Mouse (Mus musculus) common myeloid progenitor, adult 5-6 weeks (primary cell): ENCODE results near the gene Fkbp10. TPM values are rescaled to one million over a fixed set of nuclear protein-coding genes. Genes with fewer than 3 reads are reported as not detected.

Experiments used
- ATAC-seq: replicated peaks from 2 replicates; pipeline ENCODE4 v1.8.0; 2016; ENCODE audit warnings: low read depth, mild to moderate bottlenecking, moderate TSS enrichment, inconsistent platforms; ENCODE audit not compliant: poor library complexity, severe bottlenecking
- total RNA-seq: library from RNA; stranded (forward); fragments of 200-1000, 187-1606 nt; gene quantifications from 2 replicates; pipeline ENCODE4 v1.2.3, GENCODE M21; 2017

Fkbp10 gene
- total RNA-seq, 1 experiment from 2014 or later: not detected

DNA sequence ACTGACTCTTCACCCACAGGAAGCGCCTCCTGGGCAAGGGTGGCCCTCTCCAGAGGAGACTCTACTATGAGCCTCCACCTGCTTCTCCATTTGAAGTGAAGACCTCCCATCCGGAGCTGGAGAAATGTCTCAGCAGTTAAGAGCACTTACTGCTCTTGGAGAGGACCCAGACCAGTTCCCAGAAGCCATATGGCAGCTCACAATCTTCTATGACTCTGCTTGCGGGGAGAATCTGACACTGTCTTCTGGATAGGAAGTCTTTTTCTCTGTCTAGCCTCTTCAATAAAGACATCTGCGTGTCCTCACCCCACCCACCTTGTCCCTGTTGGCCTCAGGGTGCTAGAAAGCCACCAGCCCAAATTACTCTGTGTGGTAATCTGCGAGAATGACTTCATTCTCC, 22.5 kb upstream of the Fkbp10 start:
- ATAC-seq: no peak

DNA sequence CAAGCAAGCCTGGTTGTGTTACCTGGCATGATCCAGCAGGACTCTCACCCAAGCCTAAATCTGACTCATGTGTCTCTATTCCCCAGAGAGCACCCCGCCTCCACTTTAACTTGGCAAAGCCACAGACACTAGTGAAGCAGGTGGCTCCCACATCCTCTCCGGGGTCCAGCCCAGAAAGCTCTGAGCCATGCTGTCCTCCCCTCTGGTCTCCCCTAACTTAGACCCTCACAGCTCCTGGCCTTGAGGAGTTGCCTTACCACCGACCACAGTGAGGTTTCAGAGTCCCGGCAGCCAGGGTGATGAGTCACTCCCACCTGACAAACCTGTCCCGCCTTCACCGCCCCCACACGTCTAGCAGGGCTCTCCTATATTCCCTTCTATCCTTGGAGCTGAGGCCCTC, 21.8 kb upstream of the Fkbp10 start:
- no peak for ATAC-seq

DNA sequence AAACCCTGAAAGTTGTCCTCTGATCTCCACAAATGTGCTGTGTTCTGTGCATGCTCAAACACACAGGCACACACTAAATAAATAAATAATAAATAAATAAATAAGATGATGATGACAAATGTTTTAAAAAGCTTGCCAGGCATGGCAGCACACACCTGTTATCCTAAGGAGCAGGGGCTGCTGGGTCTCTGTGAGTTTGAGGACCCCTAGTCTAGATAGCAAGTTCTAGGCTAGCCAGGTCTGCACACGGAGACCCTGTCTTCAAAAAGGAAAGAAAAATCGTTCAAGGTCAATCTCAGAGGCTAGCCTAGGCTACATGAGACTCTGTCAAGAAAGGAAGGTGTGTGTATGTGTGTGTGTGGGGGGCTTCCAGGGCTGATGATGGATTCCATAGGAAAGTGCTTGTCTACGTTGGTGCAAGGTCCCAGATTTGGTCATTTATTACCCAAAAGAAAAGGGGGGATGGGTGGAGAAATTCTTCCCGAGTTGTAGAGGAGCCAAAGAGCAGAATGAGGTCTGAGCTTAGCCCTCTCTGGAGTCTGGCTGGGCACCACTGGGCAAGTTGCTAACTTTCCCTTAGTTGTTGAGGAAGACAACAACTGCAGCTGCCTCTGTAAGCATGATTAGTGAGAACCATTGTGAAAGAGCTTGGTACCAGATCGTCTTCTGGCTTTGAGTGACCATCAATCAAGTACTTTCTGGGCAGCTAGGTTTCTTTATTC, 21.0 kb upstream of the Fkbp10 start:
- no peak for ATAC-seq

DNA sequence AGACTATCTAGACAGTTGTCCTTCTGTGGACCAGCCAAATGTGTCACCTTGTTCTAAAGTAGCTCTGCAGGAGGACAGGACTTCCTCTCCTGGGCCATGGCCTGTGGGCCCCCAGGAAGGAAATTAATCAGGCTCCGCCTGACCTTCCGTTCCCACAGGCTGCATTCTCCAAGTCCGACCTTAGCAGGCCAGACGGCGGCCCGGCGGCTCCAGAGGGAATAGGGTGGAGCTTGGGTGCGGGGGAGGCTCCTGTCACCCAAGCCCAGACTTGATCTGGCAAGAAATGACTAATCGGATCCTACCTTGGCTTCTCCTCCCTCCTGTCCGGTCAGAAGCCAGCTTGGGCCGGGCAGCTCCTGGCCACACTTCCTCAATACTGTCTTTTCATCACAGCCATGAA, 20.3 kb upstream of the Fkbp10 start:
- no peak for ATAC-seq

DNA sequence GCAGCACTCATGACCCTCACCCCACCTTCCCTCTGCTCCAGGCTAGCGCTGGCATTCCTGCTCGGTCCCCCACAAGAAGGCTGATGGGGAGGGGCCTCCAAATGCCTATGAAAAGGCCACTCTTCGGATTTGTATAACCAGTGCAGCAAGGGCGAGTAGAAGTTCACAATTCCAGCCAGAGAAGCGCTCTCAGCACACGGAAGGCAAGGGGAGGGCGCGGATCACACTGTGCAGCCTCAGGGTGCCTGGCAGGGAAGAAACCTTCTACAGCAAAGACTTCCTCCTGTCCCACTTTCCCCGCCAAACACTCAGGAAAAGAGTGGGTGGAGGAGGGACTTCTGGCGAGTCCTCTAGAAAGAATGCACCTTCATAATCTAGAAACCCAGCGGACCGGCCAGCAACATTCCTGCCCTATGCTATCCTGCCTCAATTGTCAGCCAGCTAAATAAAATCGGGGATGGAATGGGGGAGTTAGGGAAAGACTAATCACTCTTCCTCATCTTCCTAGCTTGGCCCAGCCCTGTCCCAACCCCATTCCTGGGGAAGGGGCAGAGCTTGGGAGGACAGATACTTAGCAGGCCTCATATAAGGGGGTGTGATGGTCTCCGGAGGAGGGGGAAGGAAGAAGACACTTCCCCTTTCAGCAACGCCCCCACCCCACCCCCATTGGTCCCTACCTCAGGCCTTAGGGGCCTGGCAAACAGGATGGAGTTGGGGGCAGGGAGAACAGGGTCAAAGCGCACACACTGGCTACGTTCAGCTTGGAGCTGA, 19.5 kb upstream of the Fkbp10 start:
- no peak for ATAC-seq

DNA sequence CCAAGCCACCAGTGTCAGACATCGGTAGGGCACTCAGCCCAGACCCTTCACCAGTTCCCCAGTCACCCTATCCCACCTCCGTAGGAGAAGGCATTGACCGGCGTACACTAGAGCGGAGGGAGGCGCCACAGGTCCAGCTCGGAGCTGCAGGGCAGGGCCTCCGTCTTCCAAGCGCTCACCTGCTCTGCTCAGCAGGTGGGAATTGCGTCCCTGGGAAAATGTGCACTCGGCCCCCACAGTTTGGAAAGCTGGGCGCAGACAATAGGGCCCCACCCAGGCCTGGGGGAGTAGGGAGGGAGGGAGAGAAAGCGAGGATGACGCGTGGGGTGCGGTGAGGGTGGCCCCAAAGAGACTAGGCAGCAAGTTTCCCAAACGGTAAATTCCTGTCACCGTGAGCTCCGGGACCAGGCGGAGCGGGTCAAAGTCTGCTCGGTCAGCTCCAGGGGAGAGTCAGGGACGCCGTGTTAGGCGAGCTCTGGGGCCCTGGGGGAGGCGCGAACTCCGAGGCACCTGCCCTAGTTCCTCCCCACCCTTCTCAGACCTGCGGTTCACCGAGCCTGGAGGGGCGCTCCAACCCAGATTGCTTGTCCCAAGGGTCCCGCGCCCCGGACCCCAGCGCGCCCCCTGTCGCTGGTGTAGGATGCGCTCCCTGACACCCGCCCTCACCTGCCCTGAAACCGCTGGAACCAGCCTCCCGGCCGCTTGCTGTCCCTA, 18.5 kb upstream of the Fkbp10 start:
- ATAC-seq: 0 out of 2 replicates have a peak, but pooled peaks have one; percentile 8

DNA sequence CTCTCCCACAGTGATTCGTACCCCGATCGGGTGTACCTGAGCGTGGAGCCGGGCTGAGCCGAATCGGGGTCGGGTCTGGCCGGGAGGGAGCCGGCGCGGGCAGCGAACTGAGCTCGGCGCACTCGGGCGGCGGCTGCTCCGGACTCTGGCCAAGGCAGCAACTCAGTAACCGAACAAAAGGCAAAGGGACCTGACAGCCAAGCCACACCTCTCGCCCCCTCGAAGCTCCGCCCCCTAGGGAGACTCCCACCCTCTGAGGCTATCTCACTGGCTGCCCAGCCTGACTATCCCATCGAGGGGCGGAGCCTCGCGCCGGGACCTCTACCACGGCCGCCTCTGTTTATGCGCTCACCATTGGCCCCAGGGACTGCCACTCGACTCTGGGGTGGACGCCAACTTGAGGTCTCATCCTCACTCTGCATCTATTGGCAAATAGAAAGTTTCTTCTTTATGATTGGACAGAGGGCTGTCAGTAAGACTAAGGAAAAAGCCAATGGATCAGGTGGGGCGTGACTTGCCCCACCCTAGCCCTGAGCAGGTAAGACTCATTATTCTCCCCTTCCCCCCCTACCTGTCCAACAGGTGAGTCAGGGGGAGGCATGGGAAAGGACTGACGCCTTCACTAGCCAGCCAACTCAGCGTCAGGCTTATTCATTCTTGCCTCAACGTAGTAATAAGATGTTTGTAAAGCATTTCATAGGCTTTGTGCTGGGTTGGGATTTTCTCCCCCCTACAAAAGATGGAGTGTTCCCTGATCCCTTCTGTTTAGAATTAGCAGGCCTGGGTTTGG, 17.7 kb upstream of the Fkbp10 start, which contains the start of gene Jup:
Jup (minus strand) TSS at position 164 of the 790 bp plus-strand sequence.
- peak; percentile 91 for ATAC-seq

DNA sequence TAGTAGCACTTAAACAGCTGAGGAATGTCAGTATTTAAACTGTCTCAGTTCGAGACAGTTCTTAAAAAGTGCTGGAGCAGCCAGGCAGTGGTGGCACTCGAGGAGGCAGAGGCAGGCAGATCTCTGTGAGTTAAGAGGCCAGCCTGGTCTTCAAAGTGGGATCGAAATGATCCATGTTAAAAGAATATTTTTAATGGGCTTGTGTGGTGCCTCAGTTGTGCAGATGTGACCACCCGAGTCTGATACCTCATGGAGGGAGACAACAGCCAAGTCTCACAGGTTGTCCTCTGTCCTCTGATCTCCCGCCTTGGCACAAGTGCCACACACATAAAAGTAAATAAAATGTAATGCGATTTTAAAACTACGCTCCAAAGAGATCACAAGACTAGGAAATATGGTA, 17.0 kb upstream of the Fkbp10 start:
- no peak for ATAC-seq

DNA sequence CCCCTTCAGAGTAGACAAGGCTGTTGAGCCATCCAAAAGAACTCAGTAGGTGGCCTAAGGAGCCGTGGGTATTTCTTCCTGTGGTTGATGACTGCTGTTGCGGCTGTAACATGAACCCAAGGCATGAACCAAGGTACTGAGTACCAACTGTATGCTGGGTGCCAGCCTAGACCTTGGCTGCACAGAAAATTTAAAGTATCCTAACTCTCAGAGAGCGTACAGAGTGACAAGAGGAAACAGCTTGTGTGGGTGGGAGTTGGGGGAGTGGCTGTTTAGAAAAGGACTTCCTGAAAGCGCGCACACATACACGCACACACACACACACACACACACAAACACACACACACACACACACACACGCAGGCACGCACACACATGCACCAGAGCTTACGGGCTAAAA, 16.2 kb upstream of the Fkbp10 start:
- ATAC-seq: 0 out of 2 replicates have a peak, but pooled peaks have one; percentile 12

DNA sequence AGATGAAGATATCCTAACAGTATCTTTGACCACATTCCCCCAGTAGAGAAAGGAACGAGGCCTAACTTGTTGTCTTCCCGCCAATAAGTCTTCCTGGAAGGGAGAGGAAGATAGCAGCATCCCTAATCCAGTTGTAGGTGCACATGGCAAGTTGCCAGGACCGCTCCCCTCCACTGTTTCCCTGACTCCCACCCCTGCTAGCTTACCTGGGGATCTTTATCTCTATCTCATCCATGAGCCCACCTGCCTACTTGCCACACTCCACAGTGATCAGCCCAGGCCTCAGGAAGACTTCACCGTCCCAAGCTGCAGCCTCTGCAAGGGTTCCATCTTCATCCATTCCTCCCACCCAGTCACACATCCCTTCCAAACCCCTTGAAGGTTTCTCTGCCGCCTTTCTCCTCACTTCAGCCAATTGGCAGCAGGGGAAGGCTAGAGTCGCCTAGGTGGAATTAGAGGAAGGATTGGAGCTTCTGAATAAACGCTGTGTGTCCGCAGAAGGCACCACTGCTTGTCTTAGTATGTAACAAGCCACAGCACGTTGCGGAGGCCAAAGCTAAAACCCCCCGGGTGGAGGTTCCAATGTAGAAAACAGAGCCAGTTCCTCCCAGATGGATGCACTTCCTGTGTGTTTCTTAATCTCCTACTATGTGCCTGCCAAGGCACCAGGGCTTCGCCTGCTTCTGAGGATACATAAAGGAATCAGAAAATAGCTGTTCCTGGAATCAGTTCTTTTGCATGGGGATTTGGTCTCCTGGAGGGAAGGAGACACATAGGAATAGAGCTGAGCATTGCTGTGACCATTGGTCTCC, 15.6 kb upstream of the Fkbp10 start:
- no peak for ATAC-seq

DNA sequence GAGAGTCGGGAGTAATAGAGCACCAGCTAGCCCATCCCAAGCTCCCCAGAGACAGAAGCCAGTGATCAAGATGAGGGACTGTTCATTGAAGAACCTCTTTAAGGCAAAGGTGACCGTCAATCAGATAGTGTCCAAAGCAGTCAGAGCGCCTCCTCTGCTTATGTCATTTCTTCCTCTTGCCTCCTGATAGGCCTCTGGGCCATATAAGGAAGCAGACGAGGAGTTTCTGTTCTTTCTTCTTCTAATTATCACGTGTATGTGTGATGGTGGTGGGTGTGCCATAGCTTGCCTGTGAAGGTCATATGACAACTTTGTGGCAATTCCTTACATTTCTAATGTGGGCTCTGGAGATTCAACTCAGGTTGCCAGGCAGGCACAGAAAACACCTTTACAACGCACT, 14.7 kb upstream of the Fkbp10 start:
- ATAC-seq: no peak

DNA sequence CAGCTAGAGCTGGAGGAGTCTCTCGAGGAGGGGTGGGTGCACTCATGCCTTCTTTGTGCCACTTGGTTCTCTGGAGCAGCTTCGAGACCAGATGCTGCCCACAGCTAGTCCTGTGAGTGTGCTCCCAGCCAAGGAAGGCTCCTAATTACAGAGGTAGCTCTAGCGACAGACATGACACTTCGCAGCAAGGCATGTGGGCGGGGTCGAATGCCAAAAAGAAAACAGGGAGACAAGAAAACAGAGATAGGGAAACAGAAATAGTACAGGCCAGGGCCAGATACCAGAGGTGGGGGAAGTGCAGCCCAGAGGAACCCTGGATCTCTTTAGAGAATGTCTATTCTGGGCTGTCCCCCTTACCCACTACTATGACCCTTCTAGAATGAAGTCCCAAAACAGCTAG, 13.3 kb upstream of the Fkbp10 start:
- no peak for ATAC-seq

DNA sequence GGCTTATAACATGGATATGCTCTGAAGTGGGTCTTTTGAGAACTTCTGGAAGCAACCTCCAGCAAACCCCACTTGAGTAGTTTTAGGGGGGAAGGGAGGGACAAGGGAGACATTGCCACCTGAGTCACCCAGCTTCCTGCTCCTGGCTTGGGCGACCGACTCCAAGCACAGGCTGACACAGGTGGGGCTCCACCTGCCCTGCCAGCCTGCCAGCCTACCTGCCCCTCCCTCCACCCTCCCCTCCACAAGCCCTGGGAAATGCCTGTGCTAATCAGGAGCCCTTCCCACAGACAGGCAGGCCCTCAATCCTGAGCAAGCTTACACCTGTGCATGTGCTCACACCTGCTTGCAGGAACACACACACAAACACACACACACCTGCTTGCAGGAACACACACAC, 12.8 kb upstream of the Fkbp10 start:
- ATAC-seq: no peak

DNA sequence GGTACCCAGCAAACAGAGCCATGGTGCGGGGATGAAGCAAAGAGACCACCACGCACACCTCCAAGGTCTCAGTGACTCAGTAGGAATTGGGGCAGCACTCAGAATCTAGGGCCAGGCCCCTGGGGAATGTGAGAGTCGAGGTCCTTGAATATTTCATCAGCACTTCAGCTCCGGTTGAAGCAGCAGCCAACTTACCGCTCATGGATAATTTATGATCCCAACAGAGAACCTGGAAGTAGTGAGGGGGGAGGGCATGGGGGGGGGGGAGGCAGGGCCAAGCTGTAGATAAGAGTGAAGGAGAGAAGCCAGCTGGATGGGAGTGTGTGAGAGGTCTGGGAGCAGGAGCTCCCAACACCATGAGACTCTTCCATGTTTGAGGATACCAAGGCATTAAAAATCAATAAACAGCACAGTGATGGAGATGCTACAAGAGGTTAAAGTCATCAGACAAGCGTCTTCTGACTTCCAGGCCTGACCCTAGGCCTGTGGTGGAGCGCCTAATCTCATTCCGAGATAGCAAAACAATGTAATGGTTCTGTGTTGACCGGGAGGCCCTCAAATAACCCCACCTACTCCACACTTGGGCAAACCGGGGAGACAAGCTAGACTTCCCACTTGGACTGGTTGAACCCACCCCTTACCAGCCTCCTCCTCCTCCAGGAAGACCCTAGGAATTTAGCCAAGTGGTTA, 11.9 kb upstream of the Fkbp10 start:
- ATAC-seq: no peak

DNA sequence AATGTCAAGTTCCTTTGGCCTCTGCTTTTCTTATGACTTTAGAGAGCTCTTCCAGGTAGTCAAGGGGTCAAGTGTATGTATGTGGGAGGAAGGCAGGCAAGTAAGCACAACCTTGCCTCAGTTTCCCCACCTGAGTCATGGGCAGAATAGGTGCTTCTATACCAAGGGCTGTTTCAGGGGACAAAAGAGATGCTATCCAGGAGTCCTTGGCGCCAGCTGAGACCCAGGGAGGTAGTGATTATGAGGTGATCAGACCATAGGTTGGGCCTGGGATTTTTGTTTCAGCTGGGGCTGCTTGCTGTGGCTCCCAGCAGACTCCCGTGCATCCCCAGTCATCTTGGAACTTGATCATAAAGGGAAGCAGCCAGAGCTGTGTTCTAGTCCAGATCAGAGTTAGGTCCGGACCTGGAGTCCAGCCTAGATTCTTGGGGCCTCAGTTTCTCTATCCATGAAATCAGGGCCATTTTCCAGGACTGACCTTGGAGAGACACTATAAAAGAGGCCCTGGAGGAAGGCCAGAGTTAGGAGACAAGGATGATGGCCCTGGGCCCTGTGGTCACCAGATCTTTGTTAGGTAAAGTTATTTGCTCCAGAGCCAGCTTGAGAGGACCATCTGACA, 10.9 kb upstream of the Fkbp10 start:
- no peak for ATAC-seq

DNA sequence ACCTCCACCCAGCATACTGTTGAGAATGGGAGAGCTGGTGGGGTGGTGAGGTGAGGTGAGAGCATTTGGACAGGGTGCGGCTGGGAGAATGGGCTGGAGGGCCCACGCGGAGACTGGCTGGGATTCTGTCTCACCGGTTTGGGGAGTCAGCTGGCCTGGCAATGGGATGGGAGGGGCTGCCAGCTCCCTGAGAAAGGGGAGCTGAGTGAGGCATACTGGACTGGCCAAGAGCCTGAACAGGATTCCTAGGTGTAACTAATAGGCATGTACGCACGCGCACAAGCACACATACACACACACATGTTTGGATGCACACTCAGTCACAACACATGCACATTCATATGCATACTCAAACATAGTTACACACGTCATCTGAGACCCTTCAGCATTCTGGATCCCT, 9.2 kb upstream of the Fkbp10 start:
- no peak for ATAC-seq

DNA sequence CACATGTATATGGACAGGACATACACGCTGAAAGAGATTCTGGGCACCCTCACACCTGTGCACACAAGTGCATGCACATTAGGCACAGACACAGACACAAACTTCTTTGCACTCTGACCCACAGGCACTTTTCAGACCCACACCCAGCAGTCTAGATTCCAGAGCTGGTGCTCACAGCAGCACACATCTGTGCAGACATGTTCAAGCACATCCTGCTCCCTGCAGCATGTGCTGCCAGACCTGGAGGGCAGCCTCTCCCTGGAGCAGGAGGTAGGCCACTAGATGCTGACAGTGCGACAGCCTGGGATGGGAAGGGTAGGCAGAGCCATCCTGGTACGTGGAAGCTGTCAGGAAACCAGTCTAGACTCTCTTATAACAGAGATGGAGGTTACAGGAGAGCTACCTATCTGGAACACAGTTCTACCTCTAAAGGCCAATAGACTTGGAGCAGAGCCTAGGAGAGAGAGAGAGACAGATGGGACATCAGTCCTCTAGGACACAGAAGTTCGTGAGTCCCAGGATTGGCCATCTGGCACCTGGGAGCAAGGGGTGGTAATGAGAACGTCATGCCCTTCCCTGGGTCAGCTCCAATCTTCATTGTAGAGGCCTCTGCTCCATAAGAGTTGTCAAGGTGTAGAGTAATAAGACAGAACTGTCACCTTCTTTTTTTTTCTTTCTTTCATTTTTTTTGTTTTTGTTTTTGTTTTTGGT, 8.3 kb upstream of the Fkbp10 start:
- no peak for ATAC-seq
